Mouse (Mus musculus) testis, adult 2 months (tissue): ENCODE measurements at regions not wholly inside any gene's neighbourhood (a gene's known extent, or its start where the extent isn't known, plus 50 kb on each side); places are given as distances from the start of the nearest gene placed in this dataset.

Experiments used
- CTCF ChIP-seq: fragments of 200-500 bp; IDR thresholded peaks from 2 replicates; pipeline ENCODE4 v1.5.1; 2012; ENCODE audit warnings: low read depth, mild to moderate bottlenecking, inconsistent platforms, low read length, moderate library complexity; ENCODE audit not compliant: control insufficient read depth, insufficient read depth, insufficient replicate concordance
- POLR2A ChIP-seq: fragments of 200-500 bp; IDR thresholded peaks from 2 replicates; pipeline ENCODE4 v1.6.1; 2012; ENCODE audit warnings: low read depth, mild to moderate bottlenecking, inconsistent platforms, low read length, moderate library complexity; ENCODE audit not compliant: control insufficient read depth

- no peak for TF ChIP-seq CTCF
- no peak for TF ChIP-seq POLR2A
Observed at GRCm38 (mm10) chr5:75744475-75745045, 169.8 kb downstream of the Kit start.
